Mouse (Mus musculus) erythroblast, embryonic 14.5 days (primary cell): ENCODE data around the gene D630045J12Rik.

Experiments used
- GATA1 ChIP-seq: IDR thresholded peaks from 2 replicates; pipeline ENCODE4 v1.6.1; 2012; ENCODE audit warnings: low read length, inconsistent platforms, mixed read lengths
- TAL1 ChIP-seq: IDR thresholded peaks from 3 replicates; pipeline ENCODE4 v1.6.1; 2012; ENCODE audit warnings: low read length, inconsistent platforms, mixed read lengths

DNA sequence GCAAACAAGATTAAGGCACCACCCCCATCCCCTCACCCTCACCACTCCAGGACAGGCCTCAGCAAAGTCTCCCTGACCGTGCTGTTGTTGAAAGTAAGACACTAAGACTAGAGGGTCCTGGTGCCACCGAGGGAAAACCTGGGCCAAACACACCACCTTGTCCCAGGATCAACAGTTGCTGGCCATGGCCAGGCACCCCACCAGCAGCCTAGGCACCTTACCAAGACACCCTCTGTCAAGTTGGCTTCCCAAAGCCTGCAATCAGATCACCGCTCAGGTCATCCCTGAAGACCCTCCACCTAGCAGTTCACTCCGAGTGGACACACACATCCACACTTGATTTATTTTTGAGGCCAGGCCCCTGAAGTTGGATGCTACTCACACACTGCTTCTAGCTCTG lies 2.3 kb downstream of the D630045J12Rik start:
- TF ChIP-seq GATA1 (no peak), TAL1 (no peak)
